Mouse (Mus musculus): ENCODE measurements at regions not wholly inside any gene's neighbourhood (a gene's known extent, or its start where the extent isn't known, plus 50 kb on each side); places are given as distances from the start of the nearest gene placed in this dataset.

DNA sequence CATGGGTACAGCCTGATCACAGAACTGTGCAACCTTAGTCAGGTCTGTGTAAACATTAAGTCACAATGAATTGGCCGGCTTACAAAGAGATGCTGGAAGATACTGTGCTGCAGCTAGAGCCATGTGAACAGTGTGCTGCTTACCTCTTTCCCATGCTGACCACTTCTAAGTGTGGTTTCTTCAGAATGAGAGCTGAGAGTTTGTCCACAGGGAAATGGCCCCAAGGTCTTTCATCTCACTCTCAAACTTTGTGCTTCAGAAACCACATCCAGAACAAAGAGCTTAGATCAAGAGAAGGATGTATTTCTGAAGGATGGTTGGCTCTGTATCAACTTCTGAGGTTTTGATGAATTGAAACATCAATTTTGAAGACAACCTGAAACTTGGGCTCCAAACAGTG is 165.7 kb downstream of the Lrrc3b start:
- no peaks in the 10 kb centered on the region for H3K79me2 ChIP-seq (replicated peaks; ENCODE audit: control insufficient read depth, insufficient read depth, low read length)
- intact Hi-C loops (cut with DNase I): no loop called here
- TF ChIP-seq EP300 (IDR thresholded peaks at IDR 0.05; ENCODE audit: insufficient read depth, low read depth, low read length) (no peak), POLR2A (IDR thresholded peaks at IDR 0.05; ENCODE audit: insufficient read depth, low read depth, low read length) (no peak), CTCF (IDR thresholded peaks at IDR 0.05) (no peak)
- DNase-seq: no peak
- no peak overlapping the region for H3K4me3 ChIP-seq
- H3K9ac ChIP-seq (ENCODE audit: low read depth, low read length): no peak overlapping the region
- H3K4me1 ChIP-seq (ENCODE audit: control insufficient read depth, insufficient read depth, low read length): no peaks in the 10 kb centered on the region
- no peaks in the 10 kb centered on the region for H3K36me3 ChIP-seq (ENCODE audit: control insufficient read depth, insufficient read depth, low read length)
- no peak overlapping the region for H3K27ac ChIP-seq
- 73% methylated on average over 1 of the region's 1 CpGs for WGBS
- no peaks in the 10 kb centered on the region for H3K27me3 ChIP-seq (ENCODE audit: control insufficient read depth, insufficient read depth, low read length)

DNA sequence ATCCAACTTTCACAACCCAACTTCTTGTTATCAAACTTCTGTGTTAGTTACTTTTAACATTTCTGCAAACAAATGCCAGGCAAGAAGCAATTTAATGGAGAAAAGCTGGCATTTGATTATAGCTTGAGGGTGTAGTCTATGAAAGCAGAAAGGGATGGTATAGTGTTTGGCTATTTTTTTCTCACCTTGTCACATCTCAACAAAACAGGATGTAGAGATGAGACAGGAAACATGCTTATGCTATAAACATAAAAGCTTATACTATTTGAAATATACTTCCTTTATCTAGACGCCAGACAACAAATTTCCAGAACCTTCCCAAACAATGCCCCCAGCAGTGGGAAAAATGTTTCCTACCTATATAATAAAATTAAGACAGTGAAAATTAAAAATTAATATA is 166.4 kb downstream of the Lrrc3b start:
- Histone ChIP-seq H3K27ac (no peak overlapping the region), H3K36me3 (ENCODE audit: control insufficient read depth, insufficient read depth, low read length) (no peaks in the 10 kb centered on the region), H3K79me2 (replicated peaks; ENCODE audit: control insufficient read depth, insufficient read depth, low read length) (no peaks in the 10 kb centered on the region), H3K4me1 (ENCODE audit: control insufficient read depth, insufficient read depth, low read length) (no peaks in the 10 kb centered on the region), H3K27me3 (ENCODE audit: control insufficient read depth, insufficient read depth, low read length) (no peaks in the 10 kb centered on the region), H3K4me3 (no peak overlapping the region), H3K9ac (ENCODE audit: low read depth, low read length) (no peak overlapping the region)
- 48% methylated on average over 1 of the region's 1 CpGs for WGBS
- TF ChIP-seq EP300 (IDR thresholded peaks at IDR 0.05; ENCODE audit: insufficient read depth, low read depth, low read length) (no peak), CTCF (IDR thresholded peaks at IDR 0.05) (no peak), POLR2A (IDR thresholded peaks at IDR 0.05; ENCODE audit: insufficient read depth, low read depth, low read length) (no peak)
- DNase-seq: no peak
- intact Hi-C loops (cut with DNase I): no loop called here

DNA sequence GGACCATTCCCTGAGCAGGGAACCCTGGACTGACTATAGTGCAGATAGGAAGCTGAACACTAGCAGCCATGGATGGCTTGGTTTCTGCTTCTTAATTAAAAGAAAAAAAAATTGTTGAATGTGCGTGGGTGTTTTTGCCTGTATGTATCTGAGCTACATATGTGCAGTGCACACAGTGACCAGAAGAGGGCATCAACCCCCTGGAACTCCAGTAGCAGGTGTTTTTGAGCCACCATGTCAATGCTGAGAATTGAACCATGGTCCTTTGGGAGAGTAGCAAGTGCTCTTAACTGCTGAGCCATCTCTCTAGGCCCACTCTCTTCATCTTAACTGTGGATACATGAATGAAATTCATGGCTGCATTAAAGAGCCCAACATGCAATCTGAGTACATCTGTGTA is 172.5 kb downstream of the Lrrc3b start:
- no peaks in the 10 kb centered on the region for H3K27me3 ChIP-seq (ENCODE audit: control insufficient read depth, insufficient read depth, low read length)
- DNase-seq: no peak
- H3K27ac ChIP-seq: no peak overlapping the region
- no peaks in the 10 kb centered on the region for H3K4me1 ChIP-seq (ENCODE audit: control insufficient read depth, insufficient read depth, low read length)
- no peak overlapping the region for H3K4me3 ChIP-seq
- 73% methylated on average over 1 of the region's 1 CpGs for WGBS
- no peaks in the 10 kb centered on the region for H3K36me3 ChIP-seq (ENCODE audit: control insufficient read depth, insufficient read depth, low read length)
- intact Hi-C loops (cut with DNase I): no loop called here
- TF ChIP-seq CTCF (IDR thresholded peaks at IDR 0.05): peak; percentile 59
- TF ChIP-seq EP300 (IDR thresholded peaks at IDR 0.05; ENCODE audit: insufficient read depth, low read depth, low read length): no peak
- H3K9ac ChIP-seq (ENCODE audit: low read depth, low read length): no peak overlapping the region
- no peaks in the 10 kb centered on the region for H3K79me2 ChIP-seq (replicated peaks; ENCODE audit: control insufficient read depth, insufficient read depth, low read length)

DNA sequence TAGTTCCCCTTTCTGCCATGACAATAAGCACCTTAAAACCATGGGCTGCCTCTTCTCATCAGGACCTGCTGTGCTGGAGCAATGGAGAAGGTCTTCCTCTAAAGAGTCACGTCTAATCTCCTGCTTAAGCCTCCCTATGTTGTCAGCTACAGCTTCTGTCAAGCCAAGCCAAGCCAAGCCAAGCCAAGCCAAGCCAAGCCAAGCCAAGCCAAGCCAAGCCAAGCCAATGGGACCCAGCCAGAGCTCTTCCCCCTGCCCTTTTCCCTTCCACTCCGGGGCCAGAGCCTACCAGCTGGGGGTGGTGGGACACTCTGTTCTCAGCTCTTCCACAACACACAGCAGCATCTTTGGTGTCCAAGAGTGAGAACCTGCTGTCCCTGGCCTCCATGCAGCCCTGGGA is 175.8 kb downstream of the Lrrc3b start:
- WGBS: 56% methylated on average over 2 of the region's 2 CpGs
- DNase-seq: no peak

DNA sequence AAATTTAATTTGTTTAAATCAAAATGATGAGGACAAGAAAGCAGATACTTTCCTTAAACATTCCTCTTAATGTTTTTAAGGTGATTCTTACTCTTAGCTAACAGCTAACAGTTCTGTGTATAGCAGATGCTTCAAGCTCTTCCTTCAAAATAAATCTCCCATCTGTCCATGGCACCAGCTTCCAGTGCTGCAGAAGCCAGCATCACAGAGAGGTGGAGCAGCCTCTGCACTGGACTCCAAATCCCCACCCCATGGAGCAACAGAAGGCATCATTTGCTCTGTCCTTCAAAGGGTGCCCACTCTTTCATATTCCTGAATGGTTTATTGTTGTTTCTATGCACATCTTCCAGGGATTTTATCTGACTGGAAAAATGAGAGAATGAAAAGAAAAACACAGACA is 183.1 kb downstream of the Lrrc3b start:
- no peak for TF ChIP-seq POLR2A (IDR thresholded peaks at IDR 0.05; ENCODE audit: insufficient read depth, low read depth, low read length)
- TF ChIP-seq EP300 (IDR thresholded peaks at IDR 0.05; ENCODE audit: insufficient read depth, low read depth, low read length): no peak
- TF ChIP-seq CTCF (IDR thresholded peaks at IDR 0.05): no peak
- Histone ChIP-seq H3K4me3 (no peak overlapping the region), H3K4me1 (ENCODE audit: control insufficient read depth, insufficient read depth, low read length) (no peaks in the 10 kb centered on the region), H3K36me3 (ENCODE audit: control insufficient read depth, insufficient read depth, low read length) (no peaks in the 10 kb centered on the region), H3K9ac (ENCODE audit: low read depth, low read length) (no peak overlapping the region), H3K27ac (no peak overlapping the region), H3K27me3 (ENCODE audit: control insufficient read depth, insufficient read depth, low read length) (no peaks in the 10 kb centered on the region), H3K79me2 (replicated peaks; ENCODE audit: control insufficient read depth, insufficient read depth, low read length) (no peaks in the 10 kb centered on the region)
- no peak for DNase-seq
- intact Hi-C loops (cut with DNase I): no loop called here

More for the DNA sequence above, 175.8 kb downstream of the Lrrc3b start:
- no peak overlapping the region for H3K9ac ChIP-seq (ENCODE audit: low read depth, low read length)
- no peaks in the 10 kb centered on the region for H3K36me3 ChIP-seq (ENCODE audit: control insufficient read depth, insufficient read depth, low read length)
- H3K79me2 ChIP-seq (replicated peaks; ENCODE audit: control insufficient read depth, insufficient read depth, low read length): no peaks in the 10 kb centered on the region
- intact Hi-C loops (cut with DNase I): no loop called here
- no peaks in the 10 kb centered on the region for H3K4me1 ChIP-seq (ENCODE audit: control insufficient read depth, insufficient read depth, low read length)
- no peak for TF ChIP-seq CTCF (IDR thresholded peaks at IDR 0.05)
- no peak for TF ChIP-seq POLR2A (IDR thresholded peaks at IDR 0.05; ENCODE audit: insufficient read depth, low read depth, low read length)
- TF ChIP-seq EP300 (IDR thresholded peaks at IDR 0.05; ENCODE audit: insufficient read depth, low read depth, low read length): no peak
- H3K4me3 ChIP-seq: no peak overlapping the region
- H3K27ac ChIP-seq: no peak overlapping the region
- H3K27me3 ChIP-seq (ENCODE audit: control insufficient read depth, insufficient read depth, low read length): no peaks in the 10 kb centered on the region

DNA sequence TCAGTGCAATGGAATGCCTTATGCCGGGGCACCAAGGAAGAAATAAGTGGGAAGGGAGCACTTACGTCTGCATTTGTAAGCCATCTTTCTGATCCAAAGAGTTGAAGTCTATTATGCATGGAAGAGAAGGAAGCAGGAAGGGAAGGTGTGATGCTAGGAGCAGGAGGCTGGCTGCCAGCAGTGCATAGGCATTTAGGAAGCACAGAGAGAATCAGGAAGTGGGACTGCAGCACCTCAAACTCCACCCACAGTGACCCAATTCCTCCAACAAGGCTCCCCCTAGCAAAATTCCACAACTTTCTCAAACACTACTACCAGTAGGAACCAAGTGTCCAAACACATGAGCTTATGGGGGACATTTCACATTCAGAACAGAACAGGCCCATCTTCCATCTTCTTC is 233.2 kb downstream of the Lrrc3b start:
- H3K4me1 ChIP-seq (ENCODE audit: control insufficient read depth, insufficient read depth, low read length): no peaks in the 10 kb centered on the region
- no peaks in the 10 kb centered on the region for H3K36me3 ChIP-seq (ENCODE audit: control insufficient read depth, insufficient read depth, low read length)
- intact Hi-C loops (cut with DNase I): loop anchor here (10.0 kb wide), 1 partner anchor 61 kb away; no protein-coding TSS in a partner anchor
- no peak overlapping the region for H3K9ac ChIP-seq (ENCODE audit: low read depth, low read length)
- TF ChIP-seq POLR2A (IDR thresholded peaks at IDR 0.05; ENCODE audit: insufficient read depth, low read depth, low read length): no peak
- TF ChIP-seq EP300 (IDR thresholded peaks at IDR 0.05; ENCODE audit: insufficient read depth, low read depth, low read length): no peak
- TF ChIP-seq CTCF (IDR thresholded peaks at IDR 0.05): no peak
- 54% methylated on average over 2 of the region's 2 CpGs for WGBS
- no peaks in the 10 kb centered on the region for H3K79me2 ChIP-seq (replicated peaks; ENCODE audit: control insufficient read depth, insufficient read depth, low read length)
- DNase-seq: no peak
- no peaks in the 10 kb centered on the region for H3K27me3 ChIP-seq (ENCODE audit: control insufficient read depth, insufficient read depth, low read length)
- H3K4me3 ChIP-seq: no peak overlapping the region
- no peak overlapping the region for H3K27ac ChIP-seq

All from heart, adult 2 months (tissue).